8 mouse cellular contexts compared by ENCODE assay signal in the genomic region with DNA sequence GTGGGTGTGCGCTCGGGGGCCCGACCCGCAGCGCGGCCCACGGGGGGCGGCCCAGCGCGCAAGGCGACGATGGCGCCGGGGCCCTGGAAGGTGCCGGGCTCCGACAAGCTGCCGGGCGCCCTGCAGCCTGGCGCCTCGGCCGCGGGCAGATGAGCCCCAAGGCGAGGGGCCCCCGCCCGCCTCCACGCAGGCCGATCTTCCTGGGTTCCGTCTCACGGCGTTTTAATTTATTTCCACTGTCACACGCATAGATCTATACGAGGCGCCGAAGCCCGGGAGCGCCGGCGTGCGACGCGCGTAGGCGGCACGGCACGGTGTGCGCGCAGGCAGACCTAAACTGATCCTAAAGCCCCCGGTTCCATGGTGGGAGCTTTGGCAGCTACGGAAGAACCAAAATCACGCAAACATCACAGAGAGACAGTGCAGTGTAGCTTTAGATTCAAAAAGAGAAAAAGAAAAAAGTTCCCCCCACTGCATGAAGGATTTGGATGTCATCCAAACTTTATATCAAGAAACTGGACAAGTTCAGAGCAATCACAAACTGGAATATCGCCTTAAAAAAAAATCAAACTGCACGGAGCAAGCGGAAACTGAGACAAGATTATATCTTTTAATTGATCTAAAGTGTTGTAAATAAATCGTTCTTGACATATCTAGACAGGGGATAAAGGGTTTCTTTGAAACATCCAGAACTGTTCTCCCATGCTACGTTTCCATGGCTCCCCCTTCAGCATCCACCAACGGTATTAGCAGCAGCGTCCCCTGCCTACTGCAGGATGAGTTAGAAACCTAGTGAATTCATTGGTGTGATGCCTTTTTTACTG.
DNase-seq lines count a peak whose midpoint lies in the region; ATAC-seq and TF ChIP-seq lines count a peak whose summit lies in the region.

No protein-coding gene starts in this region.

- peak overlapping the region; percentile 83 for H3K9ac ChIP-seq in heart, embryonic 11.5 days (ENCODE audit: low read depth, low read length)
- H3K9ac ChIP-seq in lung, embryonic 15.5 days: peak overlapping the region; percentile 83

- no peak for ATAC-seq in heart, embryonic 11.5 days (replicated peaks; ENCODE audit: insufficient number of reproducible peaks, low FRiP score, low TSS enrichment)
- peak; percentile 33 for ATAC-seq in lung, embryonic 15.5 days (ENCODE audit: borderline replicate concordance, extremely low read depth, low FRiP score, low TSS enrichment)

- DNase-seq in adrenal gland, adult (ENCODE audit: inconsistent age in 2 of 2, low spot score in 1 of 2): peak; percentile 20 to 79
- no peak for DNase-seq in adrenal gland, postnatal 4 days (ENCODE audit: low spot score in 2 of 2)
- DNase-seq in R1 (ENCODE audit: low read depth, low spot score): peak; percentile 72
- peak; percentile 78 for DNase-seq in embryo, embryonic 10.5 days (ENCODE audit: low spot score)
- peak; percentile 50 to 52 for DNase-seq in layer of hippocampus, adult 2 months (ENCODE audit: low spot score in 2 of 2)
- peak; percentile 65 to 68 for DNase-seq in right cerebral cortex, adult 2 months (ENCODE audit: low spot score in 2 of 2)

- peak; percentile 69 for TF ChIP-seq CTCF in layer of hippocampus, adult 2 months (conservative IDR thresholded peaks at IDR 0.05)

- H3K4me3 ChIP-seq in heart, embryonic 11.5 days (ENCODE audit: low read depth, low read length): peak overlapping the region; percentile 71
- H3K4me3 ChIP-seq in layer of hippocampus, adult 2 months: peak overlapping the region; percentile 68
- peak overlapping the region; percentile 81 for H3K4me3 ChIP-seq in lung, embryonic 15.5 days

- under 1% methylated on average over 54 of the region's 57 CpGs for WGBS in heart, embryonic 11.5 days (ENCODE audit: insufficient replicate concordance)
- under 1% methylated on average over 43 of the region's 57 CpGs for WGBS in lung, embryonic 15.5 days

- no peaks in the 10 kb centered on the region for H3K4me1 ChIP-seq in heart, embryonic 11.5 days (ENCODE audit: control insufficient read depth, insufficient read depth, low read length)
- peaks cover 6% of the 10 kb centered on the region; the same call in 1 of the 2 replicates for H3K4me1 ChIP-seq in lung, embryonic 15.5 days

- no peaks in the 10 kb centered on the region for H3K9me3 ChIP-seq in heart, embryonic 11.5 days (replicated peaks; ENCODE audit: control insufficient read depth, low read length)
- H3K9me3 ChIP-seq in lung, embryonic 15.5 days: no peaks in the 10 kb centered on the region

- H3K36me3 ChIP-seq in heart, embryonic 11.5 days (ENCODE audit: control insufficient read depth, insufficient read depth, low read length): no peaks in the 10 kb centered on the region
- H3K36me3 ChIP-seq in lung, embryonic 15.5 days: no peaks in the 10 kb centered on the region

- H3K4me2 ChIP-seq in heart, embryonic 11.5 days: peak overlapping the region; percentile 81
- H3K4me2 ChIP-seq in lung, embryonic 15.5 days: peak overlapping the region; percentile 92

- no peaks in the 10 kb centered on the region for H3K27me3 ChIP-seq in heart, embryonic 11.5 days (ENCODE audit: control insufficient read depth, insufficient read depth, low read length)
- no peaks in the 10 kb centered on the region for H3K27me3 ChIP-seq in lung, embryonic 15.5 days

- peak overlapping the region; percentile 96 for H3K27ac ChIP-seq in heart, embryonic 11.5 days (ENCODE audit: low read depth, low read length)
- H3K27ac ChIP-seq in layer of hippocampus, adult 2 months: peak overlapping the region; percentile 95
- peak overlapping the region; percentile 99 for H3K27ac ChIP-seq in lung, embryonic 15.5 days

Comparison
In these comparisons a context has a peak if more than half of its experiments do, and no peak if none do; other contexts are left out.
1. DNase-seq: peak in adrenal gland, adult (2 of 2), R1 (single experiment), embryo, embryonic 10.5 days (single experiment), layer of hippocampus, adult 2 months (2 of 2) and right cerebral cortex, adult 2 months (2 of 2); none in adrenal gland, postnatal 4 days (0 of 2).
2. Peak in every context shown above with its lines, with median percentiles within 50 percentile points of each other: H3K27ac ChIP-seq and H3K4me3 ChIP-seq.